Mouse (Mus musculus) stomach, postnatal 0 days (tissue): ENCODE data around the gene Tex33.

ENCODE experiments used
- CTCF ChIP-seq: IDR thresholded peaks from 2 replicates; pipeline ENCODE4 v1.5.1; 2016; ENCODE audit warnings: antibody characterized with exemption, low read depth, mild to moderate bottlenecking, moderate library complexity
- EP300 ChIP-seq: optimal IDR thresholded peaks from 2 replicates; pipeline ENCODE3; 2016; ENCODE audit warnings: antibody characterized with exemption

DNA sequence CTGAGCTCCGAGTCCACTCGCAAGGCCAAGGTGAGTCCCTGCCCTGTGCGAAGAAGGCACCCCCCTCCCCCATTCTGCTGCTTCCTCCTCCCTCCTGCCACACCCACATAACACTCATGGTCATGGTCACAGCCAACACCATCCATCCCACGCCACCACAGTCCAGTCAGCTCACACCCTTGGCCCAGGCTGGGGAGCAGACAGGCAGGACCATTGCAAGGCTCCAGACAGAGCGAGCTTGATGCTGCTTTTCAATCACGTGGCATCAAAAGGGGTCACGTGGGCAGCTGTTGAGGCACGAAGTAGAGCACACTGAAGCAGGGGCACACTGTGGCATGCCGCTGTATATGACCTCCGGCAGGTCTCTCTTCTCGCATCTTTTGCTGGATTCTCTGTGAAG is 40.0 kb upstream of the Tex33 start:
- TF ChIP-seq CTCF = no peak
- TF ChIP-seq EP300 = no peak
